Comparison of ENCODE assay signal across 10 mouse cellular contexts in genomic region chr5:112133688-112134573, GRCm38 (mm10).
DNase-seq lines count a peak whose midpoint lies in the region; ATAC-seq and TF ChIP-seq lines count a peak whose summit lies in the region.
"Had no signal": no experiment of that assay in that cellular context is flagged by ENCODE, and none has a peak within 500 bp of the region (broad histone marks: within the 10 kb centered on the region; RNA-seq: fewer than 3 reads in every experiment).

No protein-coding gene starts in this region.

- no peak overlapping the region for H3K27ac ChIP-seq in kidney, embryonic 16.5 days (ENCODE audit: low read length)
- H3K27ac ChIP-seq in layer of hippocampus, adult 2 months: no peak overlapping the region
- H3K27ac ChIP-seq: liver, embryonic 14.5 days had no signal

- no peaks in the 10 kb centered on the region for H3K4me1 ChIP-seq in kidney, embryonic 16.5 days (ENCODE audit: insufficient read depth, low read length)

- H3K9me3 ChIP-seq in kidney, embryonic 16.5 days (ENCODE audit: low read length): no peaks in the 10 kb centered on the region

- no peak overlapping the region for H3K4me2 ChIP-seq in kidney, embryonic 16.5 days (replicated peaks; ENCODE audit: low read depth, low read length)

- H3K9ac ChIP-seq in kidney, embryonic 16.5 days (replicated peaks; ENCODE audit: low read length): no peak overlapping the region
- H3K9ac ChIP-seq: liver, embryonic 14.5 days had no signal

- no peak overlapping the region for H3K4me3 ChIP-seq in kidney, embryonic 16.5 days (ENCODE audit: low read length)
- no peak overlapping the region for H3K4me3 ChIP-seq in layer of hippocampus, adult 2 months

- 71% methylated on average over 21 of the region's 21 CpGs for WGBS in kidney, embryonic 16.5 days

- no peaks in the 10 kb centered on the region for H3K36me3 ChIP-seq in kidney, embryonic 16.5 days (ENCODE audit: insufficient read depth, low read length)

- no peaks in the 10 kb centered on the region for H3K27me3 ChIP-seq in kidney, embryonic 16.5 days (ENCODE audit: insufficient read depth, low read length)

- intact Hi-C loops in heart, postnatal 25 days (cut with DNase I): no loop called here

- ATAC-seq in kidney, embryonic 16.5 days (ENCODE audit: low FRiP score, low TSS enrichment): no peak

- peak; percentile 17 to 38 for DNase-seq in kidney, adult 8-10 months
- peak; percentile 7 to 14 for DNase-seq in cerebellum, postnatal 36 days
- peak; percentile 46 to 62 for DNase-seq in layer of hippocampus, adult 2 months (ENCODE audit: low spot score in 2 of 2)
- peak; percentile 38 for DNase-seq in retina, embryonic 14.5 days (ENCODE audit: low spot score)
- no peak for DNase-seq in heart, adult 18-20 months
- DNase-seq in heart, postnatal 25 days (ENCODE audit: low spot score): no peak
- no peak for DNase-seq in thymus, postnatal 0 days (ENCODE audit: low spot score)
- DNase-seq: spleen, adult 18-20 months had no signal

- no peak for TF ChIP-seq CTCF in layer of hippocampus, adult 2 months (conservative IDR thresholded peaks at IDR 0.05)

Comparison
In these comparisons a context has a peak if more than half of its experiments do, and no peak if none do; other contexts are left out.
1. DNase-seq: peak in kidney, adult 8-10 months (2 of 2), cerebellum, postnatal 36 days (2 of 2), layer of hippocampus, adult 2 months (2 of 2) and retina, embryonic 14.5 days (single experiment); none in heart, adult 18-20 months (0 of 2), heart, postnatal 25 days (single experiment) and thymus, postnatal 0 days (single experiment).